ENCODE assay signal across 8 mouse cellular contexts in genomic region chr11:115192180-115192579, GRCm38 (mm10). TPM values are rescaled to one million over a fixed set of nuclear protein-coding genes. Genes with fewer than 3 reads are reported as not detected.
A peak's percentile ranks its signal among the peaks of the same experiment; 100 is the strongest.
DNase-seq lines count a peak whose midpoint lies in the region; ATAC-seq and TF ChIP-seq lines count a peak whose summit lies in the region.

No protein-coding gene starts in this region.

- in situ Hi-C loops in CH12.LX (cut with MboI; ENCODE audit: low pct_ligation_motif_present, low pct_unique_long_range_greater_than_20kb, low sequenced_read_pairs) = loop anchor here (5.0 kb wide), 1 partner anchor 55 kb away; no protein-coding TSS in a partner anchor

- WGBS in hindbrain, embryonic 16.5 days = 74% methylated on average over 9 of the region's 9 CpGs
- 76% methylated on average over 9 of the region's 9 CpGs for WGBS in midbrain, embryonic 10.5 days

- peaks cover 12 to 29% of the 10 kb centered on the region in 2 experiments for H3K4me1 ChIP-seq in CH12.LX (ENCODE audit: control insufficient read depth in 1 of 2, insufficient read depth in 2 of 2)
- peaks cover 7% of the 10 kb centered on the region for H3K4me1 ChIP-seq in hindbrain, embryonic 16.5 days (ENCODE audit: control insufficient read depth, insufficient read depth, low read depth, low read length)
- peaks cover 22% of the 10 kb centered on the region for H3K4me1 ChIP-seq in midbrain, embryonic 10.5 days

- dilution Hi-C loops in CH12.LX (cut with MboI; ENCODE audit: extremely low pct_ligation_motif_present, extremely low pct_unique_long_range_greater_than_20kb, low sequenced_read_pairs) = no loop called here

- no peak for TF ChIP-seq RAD21 in CH12.LX (IDR thresholded peaks at IDR 0.05; ENCODE audit: low read depth, low read length)

- no peak for TF ChIP-seq EP300 in CH12.LX (IDR thresholded peaks at IDR 0.05; ENCODE audit: low read length)

- no peak for TF ChIP-seq POLR2A in CH12.LX (IDR thresholded peaks at IDR 0.05; ENCODE audit: low read depth, low read length)

- no peak overlapping the region for H3K4me2 ChIP-seq in CH12.LX (ENCODE audit: insufficient read depth, low read depth, poor library complexity, severe bottlenecking)
- H3K4me2 ChIP-seq in hindbrain, embryonic 16.5 days (ENCODE audit: low read length) = no peak overlapping the region

- H3K36me3 ChIP-seq in CH12.LX (replicated peaks in 1 of 2; ENCODE audit: control insufficient read depth in 1 of 2, insufficient read depth in 1 of 2, low read length in 1 of 2) = peaks cover 18 to 63% of the 10 kb centered on the region in 2 experiments
- no peaks in the 10 kb centered on the region for H3K36me3 ChIP-seq in hindbrain, embryonic 16.5 days (ENCODE audit: control insufficient read depth, insufficient read depth, low read length)
- peaks cover 21% of the 10 kb centered on the region for H3K36me3 ChIP-seq in midbrain, embryonic 10.5 days

- no peak for TF ChIP-seq CTCF in CH12.LX (conservative IDR thresholded peaks at IDR 0.05 in 1 of 2, IDR thresholded peaks at IDR 0.05 in 1 of 2; ENCODE audit: low read depth in 2 of 2, low read length in 2 of 2)

- H3K27ac ChIP-seq in CH12.LX (ENCODE audit: insufficient read depth, low read depth) = no peak overlapping the region
- H3K27ac ChIP-seq in hindbrain, embryonic 16.5 days (ENCODE audit: low read depth, low read length) = no peak overlapping the region
- no peak overlapping the region for H3K27ac ChIP-seq in midbrain, embryonic 10.5 days (replicated peaks)

- no peaks in the 10 kb centered on the region for H3K9me3 ChIP-seq in CH12.LX (replicated peaks; ENCODE audit: low read length)
- no peaks in the 10 kb centered on the region for H3K9me3 ChIP-seq in hindbrain, embryonic 16.5 days (ENCODE audit: control insufficient read depth, low read length)
- H3K9me3 ChIP-seq in midbrain, embryonic 10.5 days (replicated peaks) = no peaks in the 10 kb centered on the region

- no peak overlapping the region for H3K4me3 ChIP-seq in CH12.LX (replicated peaks in 1 of 3; ENCODE audit: low read depth in 2 of 3, low read length in 2 of 3, poor library complexity in 1 of 3)
- no peak overlapping the region for H3K4me3 ChIP-seq in hindbrain, embryonic 16.5 days (ENCODE audit: low read length)
- H3K4me3 ChIP-seq in midbrain, embryonic 10.5 days = no peak overlapping the region

- DNase-seq in CH12.LX (ENCODE audit: extremely low read depth) (no peak), ZHBTc4 (ENCODE audit: low read depth, low spot score) (peak; percentile 74)
- DNase-seq in heart, adult 18-20 months = peak; percentile 79 to 82
- DNase-seq in kidney, postnatal 14 days = peak; percentile 70
- DNase-seq in midbrain, embryonic 10.5 days (ENCODE audit: low spot score) = no peak
- DNase-seq in left cerebral cortex, adult 11 months (ENCODE audit: low spot score) = no peak

- H3K27me3 ChIP-seq in CH12.LX (replicated peaks) = no peaks in the 10 kb centered on the region
- no peaks in the 10 kb centered on the region for H3K27me3 ChIP-seq in hindbrain, embryonic 16.5 days (replicated peaks; ENCODE audit: control insufficient read depth, insufficient read depth, low read length)
- no peaks in the 10 kb centered on the region for H3K27me3 ChIP-seq in midbrain, embryonic 10.5 days (ENCODE audit: low read depth, poor library complexity, severe bottlenecking)

- no peaks in the 10 kb centered on the region; the same call in 1 of the 2 replicates for H3K79me2 ChIP-seq in CH12.LX (replicated peaks; ENCODE audit: control insufficient read depth, extremely low read depth, insufficient read depth, poor library complexity, severe bottlenecking)

- peak; percentile 41 for ATAC-seq in monocyte, adult 5-6 weeks (replicated peaks; ENCODE audit: insufficient number of reproducible peaks, low FRiP score, low TSS enrichment, poor library complexity, severe bottlenecking)
- ATAC-seq in hindbrain, embryonic 16.5 days = no peak

- no peak overlapping the region for H3K9ac ChIP-seq in CH12.LX (ENCODE audit: insufficient read depth, low read depth)
- H3K9ac ChIP-seq in hindbrain, embryonic 16.5 days (ENCODE audit: low read depth, low read length) = no peak overlapping the region

TF ChIP-seq in CH12.LX, 34 proteins besides CTCF, POLR2A, EP300 and RAD21:
- peak; percentile 39; the same call in 1 of the 2 replicates for TF ChIP-seq USF1 (IDR thresholded peaks at IDR 0.05; ENCODE audit: low read depth, low read length)
- no peak for TF ChIP-seq PAX5 (IDR thresholded peaks at IDR 0.05; ENCODE audit: low read length)
TF ChIP-seq in CH12.LX: peak in this region for 1.

RNA-seq across cellular contexts. Expression of gene Nat9, which starts 4.5 kb away (rescaled TPM):
- total RNA-seq in CH12.LX (2012; rRNA removed) (51.7 and 74.0 TPM in 2 replicates), CH12.LX (2014; rRNA removed) (20.7 and 30.6 TPM in 2 replicates)
- polyA plus RNA-seq in CH12.LX (2012; ENCODE audit: insufficient read length, low read depth) = 24.1 and 34.0 TPM in 2 replicates
- 10 to 100 TPM; 20.7 to 25.1 TPM for total RNA-seq in heart, adult 18-20 months (2021)
- total RNA-seq in monocyte, adult 5-6 weeks (2017) = 25.4 to 39.9 TPM (median 37.8 TPM) in 3 replicates
- polyA plus RNA-seq in hindbrain, embryonic 16.5 days (2015; fragmentation: Nextera tagmentation; extraction: Ambion mirVana) = 20.9 and 24.6 TPM in 2 replicates
- polyA plus RNA-seq in midbrain, embryonic 10.5 days (2016; fragmentation: Nextera tagmentation; extraction: Ambion mirVana) = 17.8 and 19.5 TPM in 2 replicates

RNA-seq across cellular contexts. Expression of gene Tmem104, which starts 4.9 kb away (rescaled TPM):
- 15.7 and 16.1 TPM in 2 replicates for total RNA-seq in CH12.LX (2012; rRNA removed)
- total RNA-seq in CH12.LX (2014; rRNA removed) = 1.6 and 3.5 TPM in 2 replicates
- 10.3 and 10.8 TPM in 2 replicates for polyA plus RNA-seq in CH12.LX (2012; ENCODE audit: insufficient read length, low read depth)
- total RNA-seq in heart, adult 18-20 months (2021) = 10 to 100 TPM; 10.9 to 12.9 TPM
- total RNA-seq in monocyte, adult 5-6 weeks (2017) = 12.1 to 32.4 TPM (median 17.3 TPM) in 3 replicates
- polyA plus RNA-seq in hindbrain, embryonic 16.5 days (2015; fragmentation: Nextera tagmentation; extraction: Ambion mirVana) = 12.3 and 13.1 TPM in 2 replicates
- 7.1 and 11.3 TPM in 2 replicates for polyA plus RNA-seq in midbrain, embryonic 10.5 days (2016; fragmentation: Nextera tagmentation; extraction: Ambion mirVana)

RNA-seq across cellular contexts. Expression of gene Slc9a3r1, which starts 29.0 kb away (rescaled TPM):
- 69.0 and 70.1 TPM in 2 replicates for total RNA-seq in CH12.LX (2012; rRNA removed)
- 43.5 and 51.9 TPM in 2 replicates for total RNA-seq in CH12.LX (2014; rRNA removed)
- 63.7 and 64.6 TPM in 2 replicates for polyA plus RNA-seq in CH12.LX (2012; ENCODE audit: insufficient read length, low read depth)
- 1 to 10 TPM; 7.7 to 9.1 TPM for total RNA-seq in heart, adult 18-20 months (2021)
- 65.9 to 104 TPM (median 70.4 TPM) in 3 replicates for total RNA-seq in monocyte, adult 5-6 weeks (2017)
- 81.5 and 93.4 TPM in 2 replicates for polyA plus RNA-seq in hindbrain, embryonic 16.5 days (2015; fragmentation: Nextera tagmentation; extraction: Ambion mirVana)
- 36.8 and 37.8 TPM in 2 replicates for polyA plus RNA-seq in midbrain, embryonic 10.5 days (2016; fragmentation: Nextera tagmentation; extraction: Ambion mirVana)

RNA-seq across cellular contexts. Expression of gene Cd300lf, which starts 58.4 kb away (rescaled TPM):
- 35.3 and 36.1 TPM in 2 replicates for total RNA-seq in CH12.LX (2012; rRNA removed)
- 13.5 and 15.5 TPM in 2 replicates for total RNA-seq in CH12.LX (2014; rRNA removed)
- polyA plus RNA-seq in CH12.LX (2012; ENCODE audit: insufficient read length, low read depth) = 36.9 and 38.9 TPM in 2 replicates
- total RNA-seq in heart, adult 18-20 months (2021) = under 1 TPM in 1 of 2 experiments, not detected in 1; 0.36 TPM
- total RNA-seq in monocyte, adult 5-6 weeks (2017) = 20.4 to 32.5 TPM (median 25.8 TPM) in 3 replicates
- 0.29 and 0.32 TPM in 2 replicates for polyA plus RNA-seq in hindbrain, embryonic 16.5 days (2015; fragmentation: Nextera tagmentation; extraction: Ambion mirVana)
- polyA plus RNA-seq in midbrain, embryonic 10.5 days (2016; fragmentation: Nextera tagmentation; extraction: Ambion mirVana) = 0.21 TPM in 1 of 2 replicates, not detected in the other

Comparison
In these comparisons a context has a peak if more than half of its experiments do, and no peak if none do; other contexts are left out.
1. DNase-seq: peak in ZHBTc4 (single experiment), heart, adult 18-20 months (2 of 2) and kidney, postnatal 14 days (single experiment); none in CH12.LX (single experiment), midbrain, embryonic 10.5 days (single experiment) and left cerebral cortex, adult 11 months (single experiment).